Mouse (Mus musculus) olfactory bulb, adult 2 months (tissue): ENCODE data around the gene Camk2g. TPM values are rescaled to one million over a fixed set of nuclear protein-coding genes. Genes with fewer than 3 reads are reported as not detected.

Experiments used
- H3K27ac ChIP-seq: fragments of 200-500 bp; 2 replicates; pipeline ENCODE4 v1.5.1; 2012; ENCODE audit warnings: low read depth, low read length; ENCODE audit not compliant: insufficient read depth
- H3K4me1 ChIP-seq: fragments of 200-500 bp; 2 replicates; pipeline ENCODE4 v1.6.1; 2012; ENCODE audit warnings: low read length; ENCODE audit not compliant: control insufficient read depth, insufficient read depth
- H3K4me3 ChIP-seq: fragments of 200-500 bp; 2 replicates; pipeline ENCODE4 v1.5.1; 2012; ENCODE audit warnings: mild to moderate bottlenecking, low read depth, low read length, moderate library complexity; ENCODE audit not compliant: insufficient read depth
- CTCF ChIP-seq: fragments of 200-500 bp; IDR thresholded peaks from 2 replicates; pipeline ENCODE4 v1.5.1; 2012; ENCODE audit warnings: low read depth, mild to moderate bottlenecking, low read length, moderate library complexity; ENCODE audit not compliant: insufficient read depth
- POLR2A ChIP-seq: fragments of 200-500 bp; IDR thresholded peaks from 2 replicates; pipeline ENCODE4 v1.6.1; 2012; ENCODE audit warnings: mild to moderate bottlenecking, low read depth, low read length, moderate library complexity; ENCODE audit not compliant: insufficient read depth
- WGBS: fragments of 180-500 bp; shearing (Covaris S2); methylation state at CpG from one replicate; pipeline ENCODE4 v1.1.7; 2018; 5-methylcytosine and 5-hydroxymethylcytosine counted together
- polyA plus RNA-seq: library from polyadenylated mRNA; stranded (reverse); fragments of >200 nt; gene quantifications from 2 replicates; pipeline ENCODE4 v1.2.4, GENCODE M21; 2012; ENCODE audit warnings: low replicate concordance; ENCODE audit not compliant: missing spikeins, insufficient read depth, insufficient read length

Gene Camk2g
- polyA plus RNA-seq, 1 experiment = 125 TPM

DNA sequence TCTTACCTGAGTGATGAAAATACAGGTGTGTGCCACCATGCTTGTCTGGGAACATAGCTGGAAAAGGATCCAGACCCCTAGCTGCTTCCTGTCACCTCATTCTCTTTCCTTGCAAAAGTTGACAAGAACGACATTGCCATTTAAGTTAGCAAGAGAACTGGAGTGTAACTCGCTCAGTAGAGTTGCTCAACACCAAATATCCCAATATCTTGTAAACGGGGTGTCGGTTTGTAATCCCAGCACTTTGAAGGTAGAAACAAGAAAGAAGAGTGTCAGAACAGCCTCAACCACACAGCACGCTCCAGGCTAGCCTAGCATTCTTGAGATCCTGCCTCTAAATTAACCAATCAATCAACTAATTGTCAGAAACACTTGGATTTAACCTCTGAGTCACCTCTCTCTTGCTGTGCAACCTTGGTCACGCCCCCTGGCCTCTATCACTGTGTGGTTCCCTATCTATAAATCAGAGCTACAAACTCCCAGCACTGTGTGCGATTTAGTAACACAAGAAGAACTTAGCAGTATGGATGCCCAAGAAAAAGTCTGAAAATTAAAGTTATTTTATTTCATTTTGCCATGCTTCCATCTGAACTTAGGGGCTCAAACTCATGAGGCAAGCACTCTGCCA lies 18.0 kb upstream of the Camk2g start:
- WGBS = 90% methylated on average over 7 of the region's 7 CpGs
- H3K4me1 ChIP-seq = 0 out of 2 replicates have a peak, but pooled peaks cover 2% of the 10 kb centered on the region

DNA sequence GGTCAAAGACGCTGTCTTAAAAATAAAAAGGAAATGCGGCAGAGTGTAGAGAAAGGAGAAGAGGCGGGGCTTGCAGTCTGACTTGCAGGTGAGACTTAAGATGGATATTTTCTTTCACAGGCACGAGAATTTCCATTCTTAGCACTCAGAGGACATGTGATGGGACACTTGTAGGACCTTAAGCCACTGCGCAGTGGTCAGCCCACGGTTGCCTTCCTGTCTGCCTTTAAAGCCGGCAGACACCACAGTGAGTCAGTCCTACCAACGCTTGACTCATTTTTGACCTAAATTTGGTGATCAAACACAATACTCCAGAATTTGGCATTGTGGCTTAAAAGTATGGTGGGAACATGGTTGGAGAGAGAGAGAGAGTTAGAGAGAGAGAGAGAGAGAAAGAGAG lies 17.3 kb upstream of the Camk2g start:
- TF ChIP-seq CTCF (no peak), POLR2A (no peak)
- 82% methylated on average over 8 of the region's 8 CpGs for WGBS

More for the DNA sequence above, 18.0 kb upstream of the Camk2g start:
- TF ChIP-seq CTCF (no peak), POLR2A (no peak)
- Histone ChIP-seq H3K4me3 (no peak overlapping the region), H3K27ac (no peak overlapping the region)

DNA sequence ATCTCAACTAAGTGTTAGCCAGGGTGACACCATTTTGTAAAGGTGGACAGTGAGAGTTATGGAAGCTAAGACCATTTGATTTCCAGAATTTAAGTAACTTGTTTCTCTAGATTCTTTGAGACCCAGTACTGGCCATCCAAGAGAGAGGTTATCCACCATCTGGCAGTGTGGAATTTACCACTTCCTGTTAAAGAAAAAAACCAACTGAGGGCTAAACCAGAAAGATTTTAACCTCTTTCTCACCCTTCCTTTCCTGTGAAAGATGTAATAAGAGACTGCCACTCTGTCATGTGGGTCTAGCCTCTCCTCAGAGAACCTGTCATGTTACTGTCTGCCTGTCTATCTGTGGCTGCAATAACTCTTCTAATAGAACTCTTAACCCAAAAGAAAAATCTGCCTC lies 15.9 kb upstream of the Camk2g start:
- H3K4me1 ChIP-seq = peaks cover 12% of the 10 kb centered on the region
- TF ChIP-seq CTCF (no peak), POLR2A (no peak)
- H3K4me3 ChIP-seq = no peak overlapping the region
- H3K27ac ChIP-seq = no peak overlapping the region

More for the DNA sequence above, 17.3 kb upstream of the Camk2g start:
- Histone ChIP-seq H3K4me3 (no peak overlapping the region), H3K27ac (no peak overlapping the region), H3K4me1 (peaks cover 5% of the 10 kb centered on the region)

DNA sequence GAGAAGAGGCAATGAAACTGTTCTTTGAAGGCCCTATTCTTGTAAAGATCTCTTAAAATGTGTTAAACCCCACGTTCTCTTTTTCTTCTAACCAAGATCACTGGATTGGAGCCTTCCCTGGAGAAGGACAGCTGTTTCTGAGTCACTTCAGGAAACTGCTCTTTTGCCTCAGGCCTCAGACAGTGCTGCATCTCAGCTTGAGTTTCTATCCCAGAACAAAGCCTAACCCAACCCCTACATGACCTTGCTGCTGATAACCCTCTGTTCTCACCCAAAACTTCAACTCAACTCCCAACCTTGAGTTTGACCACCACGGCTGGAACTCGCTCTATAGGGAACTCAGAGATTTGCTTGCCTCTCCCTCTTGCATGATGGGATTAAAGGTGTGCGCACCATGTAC lies 15.5 kb upstream of the Camk2g start:
- TF ChIP-seq POLR2A = no peak
- no peak for TF ChIP-seq CTCF
- no peak overlapping the region for H3K27ac ChIP-seq
- peaks cover 12% of the 10 kb centered on the region for H3K4me1 ChIP-seq
- H3K4me3 ChIP-seq = no peak overlapping the region
- WGBS = 86% methylated on average over 4 of the region's 4 CpGs

DNA sequence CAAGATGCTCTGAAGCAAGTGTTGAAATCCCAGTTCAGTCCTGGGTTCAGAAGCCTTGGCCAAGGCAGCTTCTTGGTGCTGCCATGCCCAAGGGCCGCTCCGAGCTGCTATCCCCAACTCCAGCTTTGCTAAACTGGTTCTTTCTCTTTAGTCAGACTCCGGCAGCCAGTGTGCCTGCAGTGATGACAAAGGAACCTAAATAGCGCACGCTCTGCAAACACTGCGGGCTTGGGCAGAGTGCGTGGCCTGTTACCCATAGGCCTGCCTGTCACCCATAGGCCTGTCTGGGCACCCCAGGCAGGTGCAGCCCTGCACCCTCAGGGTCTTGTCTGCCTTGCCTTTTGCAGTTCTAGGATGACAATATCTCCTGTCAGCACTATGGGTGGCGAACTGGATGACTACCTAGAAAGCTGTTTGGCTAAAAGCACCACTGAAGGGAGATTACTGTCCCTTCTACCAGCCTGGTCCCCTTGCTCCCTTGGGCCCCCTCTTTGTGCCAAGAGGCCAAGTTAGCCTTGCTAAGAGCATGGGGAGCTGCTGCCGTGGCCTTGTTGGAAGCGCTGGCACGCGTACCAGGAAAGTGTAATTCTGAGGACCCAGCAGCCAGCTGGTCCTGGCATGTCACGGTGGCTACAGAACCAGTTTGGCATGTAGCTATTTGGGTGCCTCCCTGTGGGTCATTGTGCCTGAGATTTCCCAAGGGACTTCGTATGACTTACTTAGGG lies 12.4 kb upstream of the Camk2g start:
- H3K27ac ChIP-seq = no peak overlapping the region
- no peak for TF ChIP-seq CTCF
- TF ChIP-seq POLR2A = no peak
- H3K4me3 ChIP-seq = no peak overlapping the region
- H3K4me1 ChIP-seq = peaks cover 14% of the 10 kb centered on the region
- 68% methylated on average over 14 of the region's 14 CpGs for WGBS

DNA sequence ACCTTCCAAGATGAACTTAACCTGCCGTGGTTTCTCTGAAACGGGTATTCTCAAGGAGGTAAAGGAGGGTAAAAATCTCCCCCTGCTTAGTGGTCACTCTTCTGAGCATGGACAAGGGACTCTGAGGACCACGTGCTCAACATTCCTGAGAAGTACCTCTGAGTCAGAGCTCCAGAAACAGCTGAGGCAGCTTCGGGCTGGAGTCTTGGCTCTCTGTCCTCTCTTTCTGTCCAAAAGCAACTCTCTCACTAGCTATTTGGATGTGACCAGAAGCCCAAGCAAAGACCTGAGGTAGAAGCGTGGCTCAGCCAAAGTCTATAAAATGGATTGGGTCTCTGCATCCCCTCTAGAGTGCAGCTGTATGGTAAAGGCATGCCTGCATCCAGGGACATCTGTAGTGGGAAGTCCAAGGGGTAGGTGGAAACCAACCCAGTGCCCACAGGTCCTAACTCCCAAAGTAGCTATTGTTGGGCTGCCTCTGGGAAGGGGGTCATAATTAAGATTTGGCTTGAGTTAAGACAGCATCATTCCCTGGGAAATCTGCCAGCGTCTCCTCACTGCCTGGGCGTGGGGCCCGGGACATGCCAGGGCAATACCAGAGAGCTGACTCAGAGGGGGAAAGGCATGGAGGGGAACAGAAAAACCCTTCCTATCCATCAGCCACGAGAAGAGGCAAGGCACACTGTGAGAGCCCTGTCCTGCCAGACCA lies 11.2 kb upstream of the Camk2g start:
- 38% methylated on average over 9 of the region's 9 CpGs for WGBS
- Histone ChIP-seq H3K27ac (no peak overlapping the region), H3K4me3 (no peak overlapping the region), H3K4me1 (peaks cover 14% of the 10 kb centered on the region)
- TF ChIP-seq CTCF (no peak), POLR2A (no peak)

DNA sequence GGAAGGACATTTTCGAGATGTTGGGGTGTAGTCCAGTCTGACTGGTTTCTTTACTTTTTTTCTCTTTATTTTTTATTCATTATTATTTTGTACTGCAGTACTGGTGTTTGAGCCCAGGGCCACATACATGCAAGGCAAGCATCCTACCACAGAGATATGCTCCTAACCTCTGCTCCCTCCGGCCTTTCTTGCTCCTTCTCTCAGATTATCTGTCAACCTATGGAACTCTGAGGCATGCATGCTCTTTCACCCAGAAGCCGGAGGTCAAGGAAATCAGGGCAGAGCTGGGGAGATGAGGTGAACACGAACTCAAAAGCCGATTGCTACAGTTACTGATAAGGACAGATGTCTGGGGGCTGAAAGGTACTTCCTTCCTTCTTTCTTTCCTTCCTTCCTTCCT lies 10.6 kb upstream of the Camk2g start:
- 80% methylated on average over 5 of the region's 5 CpGs for WGBS
- H3K4me1 ChIP-seq = peaks cover 13% of the 10 kb centered on the region
- TF ChIP-seq CTCF (no peak), POLR2A (no peak)

DNA sequence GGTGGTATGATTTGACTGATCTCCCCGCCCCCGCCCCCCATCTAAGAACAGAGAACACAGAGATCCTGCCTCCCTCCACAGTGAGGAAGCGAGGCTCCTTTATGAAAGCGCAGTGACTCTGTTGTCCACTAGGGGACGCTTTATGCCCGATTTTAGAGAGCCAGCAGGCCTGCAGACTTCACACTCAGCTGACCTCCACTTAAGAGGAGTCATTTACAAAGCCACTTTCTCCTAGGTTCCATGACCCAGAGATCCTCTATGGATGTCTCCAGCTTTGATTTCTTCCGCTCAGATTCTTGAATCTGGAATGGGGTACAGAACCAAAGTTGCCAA lies 9.7 kb upstream of the Camk2g start:
- 6% methylated on average over 7 of the region's 7 CpGs for WGBS
- H3K4me3 ChIP-seq = no peak overlapping the region
- H3K27ac ChIP-seq = no peak overlapping the region
- TF ChIP-seq POLR2A (no peak), CTCF (peak; percentile 82)
- peaks cover 12% of the 10 kb centered on the region for H3K4me1 ChIP-seq

More for the DNA sequence above, 10.6 kb upstream of the Camk2g start:
- no peak overlapping the region for H3K4me3 ChIP-seq
- no peak overlapping the region for H3K27ac ChIP-seq

DNA sequence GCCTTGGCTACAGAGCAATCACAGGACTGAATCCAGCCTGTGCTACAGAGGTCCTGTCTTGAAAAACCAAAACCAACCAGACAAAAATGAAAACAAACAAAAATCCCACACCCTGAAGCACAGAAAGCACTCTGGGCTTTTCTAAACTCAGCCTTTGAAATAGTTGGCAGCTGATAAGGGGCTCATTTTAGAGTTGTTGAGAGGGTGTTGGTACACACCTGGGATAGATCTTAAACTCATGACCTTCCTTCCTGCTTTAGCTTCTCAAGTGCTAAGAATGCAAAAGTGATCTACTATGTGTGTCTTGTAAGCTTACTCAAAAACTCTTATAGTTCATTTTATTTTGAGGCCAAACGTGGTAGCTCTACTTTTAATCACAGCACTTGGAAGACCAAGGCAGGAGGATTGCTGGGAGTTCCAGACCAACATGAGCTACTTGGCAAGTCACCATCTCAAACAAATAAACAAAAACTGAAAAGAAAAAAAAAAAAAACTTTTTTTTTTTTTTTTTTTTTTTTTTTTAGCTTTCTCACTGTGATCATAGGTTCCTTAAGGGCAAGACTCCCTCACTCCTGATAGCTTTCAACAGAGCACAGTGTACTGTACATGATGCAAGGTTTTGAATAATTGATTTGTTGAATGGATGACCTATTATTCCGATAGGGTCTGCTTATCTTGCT lies 9.2 kb upstream of the Camk2g start:
- WGBS = 26% methylated on average over 2 of the region's 2 CpGs
- Histone ChIP-seq H3K27ac (no peak overlapping the region), H3K4me3 (no peak overlapping the region), H3K4me1 (peaks cover 12% of the 10 kb centered on the region)
- TF ChIP-seq CTCF (no peak), POLR2A (no peak)
